Mouse (Mus musculus) embryonic facial prominence, embryonic 14.5 days (tissue): Measurements from ENCODE around the gene Myh7b. TPM values are rescaled to one million over a fixed set of nuclear protein-coding genes. Genes with fewer than 3 reads are reported as not detected.

Source experiments
- ATAC-seq: fragments of 200-750 bp; cut with Nextera tagmentation; 2 replicates; pipeline ENCODE4 v1.8.0; 2017; ENCODE audit warnings: low read depth, moderate number of reproducible peaks, moderate TSS enrichment
- DNase-seq: peaks from one replicate; pipeline ENCODE4 v3.0.0-alpha.2; 2015; ENCODE audit warnings: low spot score
- H3K27ac ChIP-seq: fragments of 300-500 bp; sonication (generic); replicated peaks from 2 replicates; pipeline ENCODE4 v1.5.1; 2014; ENCODE audit warnings: low read depth, mild to moderate bottlenecking, low read length, moderate library complexity
- H3K27me3 ChIP-seq: fragments of 300-500 bp; sonication (generic); replicated peaks from 2 replicates; pipeline ENCODE4 v1.6.1; 2014; ENCODE audit warnings: low read length; ENCODE audit not compliant: control insufficient read depth, insufficient read depth
- H3K36me3 ChIP-seq: fragments of 300-500 bp; sonication (generic); 2 replicates; pipeline ENCODE4 v1.6.1; 2014; ENCODE audit warnings: low read length, mixed read lengths; ENCODE audit not compliant: control insufficient read depth, insufficient read depth
- H3K4me1 ChIP-seq: fragments of 300-500 bp; sonication (generic); 2 replicates; pipeline ENCODE4 v1.6.1; 2014; ENCODE audit warnings: antibody characterized with exemption, low read length; ENCODE audit not compliant: control insufficient read depth, insufficient read depth
- H3K4me2 ChIP-seq: fragments of 300-500 bp; sonication (generic); 2 replicates; pipeline ENCODE4 v1.6.1; 2014; ENCODE audit warnings: low read depth, mild to moderate bottlenecking, low read length, moderate library complexity, mixed read lengths
- H3K4me3 ChIP-seq: fragments of 300-500 bp; sonication (generic); 2 replicates; pipeline ENCODE4 v1.5.1; 2014; ENCODE audit warnings: low read depth, mild to moderate bottlenecking, low read length
- H3K9ac ChIP-seq: fragments of 300-500 bp; sonication (generic); 2 replicates; pipeline ENCODE4 v1.6.1; 2014; ENCODE audit warnings: low read depth, mild to moderate bottlenecking, low read length, moderate library complexity, mixed read lengths
- H3K9me3 ChIP-seq: fragments of 300-500 bp; sonication (generic); 2 replicates; pipeline ENCODE4 v1.6.1; 2016; ENCODE audit warnings: low read length; ENCODE audit not compliant: control insufficient read depth
- WGBS: fragments of 180-500 bp; shearing (Covaris S2); extraction: QIAGEN DNeasy Blood & Tissue Kit; methylation state at CpG from one replicate; pipeline ENCODE4 v1.1.7; 2014; 5-methylcytosine and 5-hydroxymethylcytosine counted together
- polyA plus RNA-seq: library from polyadenylated mRNA; unstranded; fragments of >200 nt; fragmentation: Nextera tagmentation; extraction: Ambion mirVana; gene quantifications from 2 replicates; pipeline ENCODE4 v1.2.1, GENCODE M21; 2014

Gene Myh7b
- polyA plus RNA-seq, 1 experiment from 2014 or later = 4.6 TPM

- WGBS = 94% methylated on average over 3 of the region's 3 CpGs
- H3K36me3 ChIP-seq = peaks cover 9% of the 10 kb centered on the region; the same call in 1 of the 2 replicates
- DNase-seq (no peak), ATAC-seq (no peak)
- no peaks in the 10 kb centered on the region for H3K27me3 ChIP-seq
- H3K9me3 ChIP-seq = no peaks in the 10 kb centered on the region; the same call in 1 of the 2 replicates
- H3K4me3 ChIP-seq = no peak overlapping the region
- H3K4me2 ChIP-seq = no peak overlapping the region
- no peak overlapping the region for H3K27ac ChIP-seq
- H3K4me1 ChIP-seq = no peaks in the 10 kb centered on the region
- no peak overlapping the region for H3K9ac ChIP-seq
Observed at GRCm38 (mm10) chr2:155580331-155580730, 30.7 kb upstream of the Myh7b start.

- Histone ChIP-seq H3K36me3 (no peaks in the 10 kb centered on the region), H3K27ac (no peak overlapping the region), H3K9me3 (no peaks in the 10 kb centered on the region), H3K4me3 (no peak overlapping the region), H3K4me2 (no peak overlapping the region), H3K4me1 (no peaks in the 10 kb centered on the region), H3K27me3 (no peaks in the 10 kb centered on the region), H3K9ac (no peak overlapping the region)
- ATAC-seq (no peak), DNase-seq (no peak)
- WGBS = 84% methylated on average over 4 of the region's 4 CpGs
Observed at GRCm38 (mm10) chr2:155582384-155582995, 28.5 kb upstream of the Myh7b start.

- no peaks in the 10 kb centered on the region for H3K27me3 ChIP-seq
- H3K27ac ChIP-seq = no peak overlapping the region
- H3K4me1 ChIP-seq = no peaks in the 10 kb centered on the region
- H3K4me3 ChIP-seq = no peak overlapping the region
- DNase-seq = no peak
- no peak for ATAC-seq
- H3K4me2 ChIP-seq = no peak overlapping the region
- 87% methylated on average over 5 of the region's 5 CpGs for WGBS
- H3K36me3 ChIP-seq = no peaks in the 10 kb centered on the region
- H3K9ac ChIP-seq = no peak overlapping the region
- no peaks in the 10 kb centered on the region for H3K9me3 ChIP-seq
Observed at GRCm38 (mm10) chr2:155582996-155583395, 28.0 kb upstream of the Myh7b start.

GRCm38 (mm10) chr2:155583927-155584530, 27.0 kb upstream of the Myh7b start:
- no peaks in the 10 kb centered on the region for H3K36me3 ChIP-seq
- H3K9ac ChIP-seq = no peak overlapping the region
- H3K4me1 ChIP-seq = no peaks in the 10 kb centered on the region
- DNase-seq = peak; percentile 51
- 0 out of 2 replicates have a peak, but pooled peaks have one; percentile 12 for ATAC-seq
- H3K9me3 ChIP-seq = no peaks in the 10 kb centered on the region
- H3K27ac ChIP-seq = no peak overlapping the region
- no peak overlapping the region for H3K4me2 ChIP-seq
- WGBS = 39% methylated on average over 5 of the region's 5 CpGs
- H3K27me3 ChIP-seq = no peaks in the 10 kb centered on the region
- no peak overlapping the region for H3K4me3 ChIP-seq

GRCm38 (mm10) chr2:155585082-155585481, 25.9 kb upstream of the Myh7b start:
- Histone ChIP-seq H3K9me3 (no peaks in the 10 kb centered on the region), H3K4me1 (no peaks in the 10 kb centered on the region), H3K4me2 (no peak overlapping the region), H3K27ac (no peak overlapping the region), H3K9ac (no peak overlapping the region), H3K4me3 (no peak overlapping the region), H3K27me3 (no peaks in the 10 kb centered on the region), H3K36me3 (no peaks in the 10 kb centered on the region)
- ATAC-seq (no peak), DNase-seq (no peak)
- 85% methylated on average over 9 of the region's 9 CpGs for WGBS

GRCm38 (mm10) chr2:155585486-155585885, 25.5 kb upstream of the Myh7b start:
- ATAC-seq (no peak), DNase-seq (no peak)
- H3K4me2 ChIP-seq = no peak overlapping the region
- H3K9ac ChIP-seq = no peak overlapping the region
- no peaks in the 10 kb centered on the region for H3K27me3 ChIP-seq
- no peak overlapping the region for H3K4me3 ChIP-seq
- H3K27ac ChIP-seq = no peak overlapping the region
- no peaks in the 10 kb centered on the region for H3K36me3 ChIP-seq
- no peaks in the 10 kb centered on the region for H3K9me3 ChIP-seq
- WGBS = 63% methylated on average over 10 of the region's 10 CpGs
- no peaks in the 10 kb centered on the region for H3K4me1 ChIP-seq

- Histone ChIP-seq H3K27ac (no peak overlapping the region), H3K4me1 (peaks cover 9% of the 10 kb centered on the region), H3K4me3 (no peak overlapping the region), H3K4me2 (no peak overlapping the region), H3K36me3 (no peaks in the 10 kb centered on the region), H3K27me3 (no peaks in the 10 kb centered on the region), H3K9me3 (no peaks in the 10 kb centered on the region), H3K9ac (no peak overlapping the region)
- 73% methylated on average over 3 of the region's 3 CpGs for WGBS
- ATAC-seq = no peak
- DNase-seq = no peak
Observed at GRCm38 (mm10) chr2:155588136-155588535, 22.9 kb upstream of the Myh7b start.

GRCm38 (mm10) chr2:155589521-155589920, 21.5 kb upstream of the Myh7b start:
- H3K9me3 ChIP-seq = no peaks in the 10 kb centered on the region
- H3K4me1 ChIP-seq = peaks cover 10% of the 10 kb centered on the region
- no peak for ATAC-seq
- H3K27ac ChIP-seq = no peak overlapping the region
- H3K9ac ChIP-seq = no peak overlapping the region
- H3K4me2 ChIP-seq = no peak overlapping the region
- H3K4me3 ChIP-seq = no peak overlapping the region
- WGBS = 73% methylated on average over 6 of the region's 6 CpGs
- no peaks in the 10 kb centered on the region for H3K27me3 ChIP-seq
- no peaks in the 10 kb centered on the region for H3K36me3 ChIP-seq
- DNase-seq = no peak

GRCm38 (mm10) chr2:155590876-155591275, 20.1 kb upstream of the Myh7b start:
- Histone ChIP-seq H3K36me3 (no peaks in the 10 kb centered on the region), H3K4me3 (no peak overlapping the region), H3K27ac (no peak overlapping the region), H3K9ac (no peak overlapping the region), H3K4me2 (0 out of 2 replicates have a peak overlapping the region, but pooled peaks have one; percentile 79), H3K27me3 (no peaks in the 10 kb centered on the region), H3K9me3 (no peaks in the 10 kb centered on the region), H3K4me1 (peaks cover 10% of the 10 kb centered on the region)
- DNase-seq (no peak), ATAC-seq (no peak)
- 90% methylated on average over 2 of the region's 2 CpGs for WGBS
